Mouse (Mus musculus) gastrocnemius, adult 8-10 months (tissue): ENCODE data around the gene Gm20388. TPM values are rescaled to one million over a fixed set of nuclear protein-coding genes. Genes with fewer than 3 reads are reported as not detected.

Source experiments
- DNase-seq, 2 experiments: peaks; one replicate each; pipeline ENCODE4 v3.0.0; 2022; ENCODE audit warnings: low spot score in 2 of 2
- total RNA-seq, 4 experiments: library from RNA; stranded (reverse); gene quantifications; 2 replicates each; pipeline ENCODE4 v1.2.4; 2022

Gene Gm20388
- total RNA-seq, 4 experiments from 2014 or later = 4.4 to 20.0 (median 7.9) TPM; not detected in 1

DNA sequence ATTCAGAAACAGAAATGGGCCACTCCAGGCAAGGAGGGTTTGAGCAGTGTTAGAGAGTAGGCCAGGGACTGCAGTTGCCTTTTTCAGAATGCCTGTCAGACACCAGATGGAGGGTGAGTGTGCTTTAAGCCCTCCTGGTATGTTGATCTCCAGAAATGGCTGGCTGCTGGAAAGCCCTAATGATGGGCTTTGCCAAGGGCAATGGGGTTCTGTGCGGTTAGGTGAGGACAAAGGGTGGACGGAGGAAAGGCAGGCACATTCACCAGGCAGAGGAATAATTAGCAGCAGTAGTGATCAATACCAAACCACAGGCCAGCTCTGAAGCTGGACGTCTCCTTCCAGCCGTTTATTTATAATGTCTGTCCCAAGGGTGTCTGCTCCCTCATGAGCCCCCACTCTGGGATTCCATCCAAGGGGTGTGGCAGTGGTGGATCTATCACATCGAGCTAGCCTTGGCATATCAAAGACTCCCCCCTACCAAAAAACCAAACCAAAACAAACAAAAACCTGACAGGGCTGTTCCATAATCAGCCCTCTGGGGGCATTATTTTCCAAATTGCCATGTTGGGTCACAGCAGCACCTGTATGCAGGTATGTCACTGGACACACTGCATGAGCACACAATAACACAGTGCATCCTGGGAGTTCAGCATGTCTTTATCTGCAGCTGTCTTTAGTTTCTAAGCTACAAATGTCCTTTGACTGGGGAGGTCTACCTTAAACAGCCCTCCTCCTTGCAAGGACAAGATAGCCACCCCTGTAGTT is 4270.2 kb downstream of the Gm20388 start:
- no peak for DNase-seq

GRCm38 (mm10) chr8:124181751-124182150 is 4271.1 kb downstream of the Gm20388 start:
- no peak for DNase-seq

GRCm38 (mm10) chr8:124182224-124182623 is 4271.6 kb downstream of the Gm20388 start:
- no peak for DNase-seq

DNA sequence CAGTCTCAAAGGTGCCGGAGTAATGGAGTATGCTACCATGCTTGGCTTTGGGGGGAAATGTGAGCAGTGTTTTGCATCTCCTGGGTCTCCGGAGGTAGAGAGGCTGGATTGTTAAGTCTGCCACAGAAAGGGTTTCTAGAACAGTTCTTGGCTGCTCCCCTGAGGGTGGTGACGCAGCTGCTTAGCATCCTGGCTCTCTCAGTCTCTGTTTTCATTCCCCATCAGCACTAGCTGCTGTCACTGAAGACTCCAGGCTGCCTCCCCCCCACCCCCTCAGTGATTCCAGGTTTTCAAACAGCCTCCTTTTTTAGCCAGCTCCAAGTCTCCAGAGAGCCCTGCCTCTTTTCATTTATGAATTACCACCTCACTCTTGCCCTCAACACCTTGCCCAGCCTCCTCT is 4273.4 kb downstream of the Gm20388 start:
- no peak for DNase-seq

GRCm38 (mm10) chr8:124184507-124184906 is 4273.9 kb downstream of the Gm20388 start:
- no peak for DNase-seq

DNA sequence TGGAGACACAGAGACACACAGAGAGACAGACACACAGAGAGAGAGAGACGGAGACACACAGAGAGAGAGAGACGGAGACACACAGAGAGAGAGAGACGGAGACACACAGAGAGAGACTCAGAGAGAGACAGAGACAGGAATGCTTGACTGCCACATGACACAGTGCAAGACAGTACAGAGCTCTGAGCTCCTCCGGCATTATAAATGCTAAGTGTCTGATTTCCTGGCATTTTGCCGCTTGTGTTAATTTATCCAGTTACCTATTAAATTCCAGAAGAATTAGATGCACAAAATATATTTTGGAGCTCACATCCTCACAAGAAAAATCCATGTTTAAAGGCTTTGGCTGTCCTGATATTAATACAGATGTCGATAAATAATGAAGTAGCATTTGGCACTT is 4274.4 kb downstream of the Gm20388 start:
- DNase-seq = no peak

DNA sequence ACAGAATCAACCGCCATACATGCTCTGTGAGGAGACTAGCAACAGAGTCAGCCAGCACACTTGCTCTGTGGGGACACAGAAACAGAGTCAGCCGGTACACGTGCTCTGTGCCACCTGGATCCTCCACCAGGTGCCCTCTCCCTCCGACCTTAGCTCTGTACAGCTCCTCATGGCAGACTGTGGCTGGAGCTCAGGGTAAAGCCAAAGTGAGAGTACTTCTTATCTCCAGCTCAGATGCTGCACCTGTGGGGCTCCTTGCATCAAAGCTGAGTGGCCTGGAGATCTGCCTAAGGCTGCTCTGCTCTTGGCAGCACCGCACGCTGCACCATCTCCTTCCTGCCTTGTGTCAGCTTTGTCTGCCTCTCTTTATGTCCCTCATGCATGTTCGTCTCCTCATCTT is 4279.7 kb downstream of the Gm20388 start:
- DNase-seq = no peak

- DNase-seq = no peak
These were observed 4281.6 kb downstream of the Gm20388 start for GRCm38 (mm10) chr8:124192242-124192641.

- peak; percentile 53 to 74 for DNase-seq
These were observed 4282.3 kb downstream of the Gm20388 start for GRCm38 (mm10) chr8:124192976-124193375.

DNA sequence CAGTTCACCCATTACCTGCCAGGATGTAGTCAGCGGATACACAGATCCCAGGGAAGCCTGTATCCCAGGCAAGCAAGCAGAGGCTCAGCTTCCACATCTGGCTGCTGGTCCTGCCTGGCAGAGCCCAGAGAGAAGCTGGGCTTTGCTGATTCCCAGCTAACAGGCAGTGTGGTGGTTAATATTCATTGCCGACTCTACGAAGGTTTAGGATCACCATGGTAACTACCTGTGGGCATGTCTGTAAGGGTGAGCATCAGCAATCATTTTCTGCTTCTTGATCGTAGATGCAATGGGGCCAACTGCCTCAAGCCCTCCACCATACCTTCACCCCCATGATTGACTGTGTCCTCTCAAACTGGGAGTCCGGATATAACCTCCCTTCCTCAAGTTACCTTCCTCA is 4283.4 kb downstream of the Gm20388 start:
- DNase-seq = no peak

- peak in 1 of 2 experiments; percentile 42 for DNase-seq
These were observed 4285.6 kb downstream of the Gm20388 start for GRCm38 (mm10) chr8:124196195-124196594.

DNA sequence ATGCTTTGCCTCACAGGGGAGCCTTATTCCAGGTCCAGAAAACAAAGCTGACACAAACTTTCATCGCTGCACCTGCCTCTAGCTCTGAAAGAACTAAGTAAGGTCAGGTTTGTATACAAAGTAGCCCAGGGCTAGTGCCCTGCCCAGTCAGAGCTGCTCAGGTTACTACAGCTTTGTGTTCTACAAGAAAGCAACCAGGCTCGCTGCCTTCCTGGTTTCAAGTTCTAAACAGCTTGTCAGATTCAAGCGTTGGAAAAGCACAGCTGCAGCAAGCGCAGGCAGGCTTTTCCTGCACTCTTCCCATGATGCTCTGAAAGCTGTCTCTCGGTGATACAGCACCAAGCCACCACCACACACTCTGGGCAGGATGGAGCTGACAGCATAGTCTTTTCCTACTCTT is 4286.2 kb downstream of the Gm20388 start:
- DNase-seq = no peak

- no peak for DNase-seq
These were observed 4287.6 kb downstream of the Gm20388 start for GRCm38 (mm10) chr8:124198230-124198629.

GRCm38 (mm10) chr8:124200400-124200799 is 4289.8 kb downstream of the Gm20388 start:
- DNase-seq = no peak

DNA sequence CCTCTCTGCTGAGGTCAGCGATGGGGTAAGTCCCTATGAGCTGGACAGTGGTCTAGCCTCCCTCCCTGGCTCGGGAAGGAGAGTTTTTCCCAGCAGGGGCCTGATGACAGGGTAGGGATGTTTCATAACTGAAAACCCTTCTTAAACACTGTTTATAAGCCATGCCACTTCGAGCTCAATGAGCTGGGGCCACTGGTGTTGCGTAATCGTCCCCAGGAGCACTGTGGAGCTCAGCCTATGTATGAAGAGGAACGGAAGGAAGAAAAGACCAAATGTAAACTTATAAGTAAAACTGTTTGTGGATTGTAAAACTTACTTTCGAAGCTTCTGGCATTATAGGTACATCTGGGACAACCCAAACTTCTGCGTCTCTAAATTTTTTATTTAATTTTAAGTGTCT is 4291.1 kb downstream of the Gm20388 start:
- no peak for DNase-seq

DNA sequence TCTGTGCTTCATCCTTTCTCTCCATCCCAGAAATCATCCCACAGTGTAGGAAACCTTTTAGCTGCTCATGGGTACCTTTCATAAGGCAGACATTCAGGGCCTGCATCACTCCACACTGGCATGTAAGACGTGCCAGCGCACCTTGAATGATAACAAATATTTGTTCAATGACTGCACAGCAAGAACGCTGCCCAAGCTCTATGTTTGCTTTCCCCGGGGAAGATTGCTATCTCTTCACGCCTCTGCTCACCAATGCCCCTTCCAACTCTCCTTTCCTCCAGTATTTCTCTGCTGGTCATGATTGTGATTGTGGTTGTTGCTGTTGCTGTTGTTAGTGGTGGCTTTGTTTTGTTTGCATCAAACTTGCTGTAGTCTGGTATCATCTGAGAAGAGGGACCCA is 4292.3 kb downstream of the Gm20388 start:
- no peak for DNase-seq

DNA sequence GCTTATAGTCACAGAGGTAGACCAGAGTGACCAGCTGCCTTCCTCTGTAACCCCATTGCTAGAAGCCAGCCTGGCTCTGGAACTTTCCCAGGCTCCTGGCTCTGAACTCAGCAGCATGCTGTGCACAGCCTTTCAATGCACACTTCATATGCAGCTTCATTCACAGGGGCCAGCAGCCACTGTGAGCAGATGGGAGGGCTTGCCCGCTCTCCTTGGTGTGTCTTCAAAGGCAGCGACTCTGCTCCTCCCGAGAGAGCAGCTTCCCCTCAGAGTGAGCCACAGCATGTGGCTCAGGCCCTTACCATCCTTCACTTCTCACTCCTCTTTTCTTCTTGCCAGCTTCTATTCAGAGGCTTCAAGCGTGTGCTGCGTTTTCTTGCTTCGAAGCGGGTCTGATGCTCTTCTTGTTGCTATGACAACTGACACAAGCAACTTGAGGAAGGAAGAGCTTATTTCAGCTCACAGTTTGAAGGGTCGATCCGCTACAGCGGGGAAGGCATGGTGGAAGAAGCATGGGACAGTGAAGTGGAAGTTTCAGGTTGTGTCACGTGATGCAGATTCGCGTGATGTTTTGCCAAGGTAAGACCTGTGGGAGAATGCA is 4293.5 kb downstream of the Gm20388 start:
- DNase-seq = no peak

DNA sequence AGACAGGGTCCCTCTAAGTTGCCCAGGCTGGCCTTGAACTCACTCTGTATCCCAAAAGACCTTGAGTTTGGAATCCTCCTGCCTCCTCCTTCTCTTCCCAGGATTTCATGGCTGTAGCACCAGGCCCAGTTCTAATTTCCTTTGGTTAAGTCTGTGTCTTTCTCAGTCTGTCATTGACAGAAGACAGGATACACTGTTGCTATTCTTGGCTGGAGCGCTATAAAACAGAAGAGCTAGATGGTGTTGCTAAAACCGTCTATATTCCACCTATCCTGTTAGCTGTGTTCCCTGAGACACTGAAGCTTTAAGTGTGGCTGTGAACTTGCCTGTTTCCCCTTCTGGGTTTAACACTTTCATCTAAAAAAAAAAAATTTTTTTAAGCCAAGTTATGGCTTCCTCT is 4301.5 kb downstream of the Gm20388 start:
- no peak for DNase-seq

DNA sequence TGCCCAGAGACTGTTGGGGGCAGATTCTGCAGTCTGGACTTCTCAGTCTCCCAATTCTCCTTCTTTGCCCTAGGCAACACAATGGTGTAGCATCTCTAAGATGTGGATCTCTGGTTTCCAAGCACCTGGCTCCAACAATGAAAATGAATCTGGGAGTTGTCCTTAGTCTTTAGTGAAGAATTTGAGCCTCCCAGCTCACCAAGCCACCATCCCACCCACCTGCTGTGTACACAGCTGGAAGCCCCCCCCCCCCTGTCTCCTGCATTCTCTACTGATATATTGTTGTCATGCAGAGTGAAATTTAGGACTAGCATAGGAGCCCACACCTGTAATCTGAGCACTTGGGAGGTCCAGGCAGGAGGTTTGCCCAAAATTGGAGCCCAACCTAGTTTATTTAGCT is 4306.3 kb downstream of the Gm20388 start:
- no peak for DNase-seq

- no peak for DNase-seq
These were observed 4319.2 kb downstream of the Gm20388 start for GRCm38 (mm10) chr8:124229883-124230282.

GRCm38 (mm10) chr8:124230496-124231175 is 4320.0 kb downstream of the Gm20388 start:
- no peak for DNase-seq

DNA sequence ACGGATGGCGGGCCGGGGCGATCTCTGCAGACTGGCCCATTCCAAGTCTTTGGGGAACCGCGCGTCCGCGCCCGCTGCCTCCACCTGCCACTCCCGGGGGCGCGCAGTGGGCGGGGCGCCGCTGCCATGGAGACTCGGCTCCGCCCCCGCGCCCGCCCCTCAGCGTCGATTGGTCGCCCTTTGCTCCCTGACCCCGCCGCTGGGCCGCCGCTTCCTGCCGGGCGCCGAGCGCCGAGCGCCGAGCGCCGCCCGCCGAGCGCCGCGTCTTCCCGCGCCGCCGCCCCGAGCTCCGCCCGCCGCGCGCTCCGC is 4320.5 kb downstream of the Gm20388 start, which contains the start of gene Galnt2:
Gene Galnt2 (plus strand): TSS at position 216 of the 309 bp plus-strand sequence.
- DNase-seq = peak; percentile 80 to 87
